Mouse (Mus musculus) lung, adult 2 months (tissue): Measurements from ENCODE around the gene Exd1.

ENCODE experiments used
- CTCF ChIP-seq: fragments of 200-500 bp; IDR thresholded peaks from 2 replicates; pipeline ENCODE4 v1.5.1; 2011; ENCODE audit warnings: mild to moderate bottlenecking, low read length, control low read depth; ENCODE audit not compliant: insufficient read depth
- POLR2A ChIP-seq: fragments of 200-500 bp; IDR thresholded peaks from 2 replicates; pipeline ENCODE4 v1.6.1; 2011; ENCODE audit warnings: low read depth, mild to moderate bottlenecking, control low read depth, low read length, borderline replicate concordance; ENCODE audit errors: extremely low read depth

DNA sequence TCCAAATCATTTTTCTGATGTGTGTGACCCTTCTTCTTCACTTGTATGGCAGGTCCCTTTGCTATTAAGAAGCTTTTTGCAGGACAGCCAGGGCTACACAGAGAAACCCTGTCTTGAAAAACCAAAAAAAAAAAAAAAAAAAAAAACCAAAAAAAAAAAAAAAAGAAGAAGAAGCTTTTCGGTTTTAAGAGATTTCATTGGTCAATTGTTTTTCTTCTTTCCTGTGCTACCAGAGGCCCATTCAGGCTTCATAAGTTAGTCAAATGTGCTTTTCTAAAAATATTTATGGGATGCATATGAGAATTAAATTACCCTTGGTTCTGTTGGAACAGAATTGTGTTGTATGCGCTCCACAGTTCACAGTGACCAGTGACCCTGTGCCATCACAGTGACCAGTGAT is 48.6 kb downstream of the Exd1 start:
- TF ChIP-seq CTCF (no peak), POLR2A (no peak)
